Mouse (Mus musculus) heart, postnatal 36 days (tissue): ENCODE results near the gene Fam118b. TPM values are rescaled to one million over a fixed set of nuclear protein-coding genes. Genes with fewer than 3 reads are reported as not detected.

Source experiments
- total RNA-seq, 2 experiments: library from RNA; stranded (reverse); gene quantifications; 2 replicates each; pipeline ENCODE4 v1.2.3; 2021

Fam118b gene
- total RNA-seq, 2 experiments from 2014 or later = 13.4 to 17.1 TPM

Other genes with a start within 250 kb of the Fam118b start
- 10 to 100 TPM; 26.8 to 39.1 TPM for gene St3gal4, start 148.5 kb downstream of the Fam118b start, total RNA-seq
- gene Dcps, start 91.7 kb downstream of the Fam118b start, total RNA-seq = 10 to 100 TPM; 17.3 to 17.8 TPM
- gene Srpr, start 67.6 kb downstream of the Fam118b start, total RNA-seq = 10 to 100 TPM; 91.2 to 100.0 TPM
- 1 to 10 TPM; 6.5 to 6.6 TPM for gene Tirap, start 67.5 kb downstream of the Fam118b start, total RNA-seq
- gene Foxred1, start 56.8 kb downstream of the Fam118b start, total RNA-seq = 10 to 100 TPM; 85.5 to 91.0 TPM
- gene Rpusd4, start 60 bp upstream of the Fam118b start, total RNA-seq = 10 to 100 TPM; 12.6 to 15.3 TPM
- gene Cdon, start 153.3 kb upstream of the Fam118b start, total RNA-seq = 10 to 100 TPM; 13.3 to 16.2 TPM